Mouse (Mus musculus): Measurements from ENCODE around the gene Gfra4. TPM values are rescaled to one million over a fixed set of nuclear protein-coding genes. Genes with fewer than 3 reads are reported as not detected.

Gfra4 gene
- polyA plus RNA-seq, 1 experiment from 2014 or later: 16.3 TPM

GRCm38 (mm10) chr2:131061607-131062006 is 18.7 kb upstream of the Gfra4 start:
- H3K9ac ChIP-seq (replicated peaks): no peak overlapping the region
- 0 out of 2 replicates have a peak, but pooled peaks cover 4% of the 10 kb centered on the region for H3K9me3 ChIP-seq
- no peak overlapping the region for H3K27ac ChIP-seq
- H3K4me1 ChIP-seq (replicated peaks): peaks cover 39% of the 10 kb centered on the region
- H3K27me3 ChIP-seq: peaks cover 63% of the 10 kb centered on the region
- ATAC-seq (ENCODE audit: insufficient number of reproducible peaks, insufficient read depth, low FRiP score, low TSS enrichment, low read depth): no peak
- H3K4me2 ChIP-seq: no peak overlapping the region
- WGBS: 64% methylated on average over 5 of the region's 5 CpGs
- no peak overlapping the region for H3K4me3 ChIP-seq (replicated peaks)
- H3K36me3 ChIP-seq: no peaks in the 10 kb centered on the region

- no peak; the same call in 1 of the 2 replicates for ATAC-seq (ENCODE audit: insufficient number of reproducible peaks, insufficient read depth, low FRiP score, low TSS enrichment, low read depth)
- Histone ChIP-seq H3K4me3 (replicated peaks) (no peak overlapping the region), H3K9ac (replicated peaks) (no peak overlapping the region), H3K36me3 (no peaks in the 10 kb centered on the region), H3K4me2 (0 out of 2 replicates have a peak overlapping the region, but pooled peaks have one; percentile 15), H3K27me3 (peaks cover 65% of the 10 kb centered on the region), H3K4me1 (replicated peaks) (peaks cover 45% of the 10 kb centered on the region), H3K9me3 (0 out of 2 replicates have a peak, but pooled peaks cover 4% of the 10 kb centered on the region), H3K27ac (peak overlapping the region; percentile 82)
- WGBS: 43% methylated on average over 6 of the region's 6 CpGs
Measured at GRCm38 (mm10) chr2:131060784-131061183, 17.9 kb upstream of the Gfra4 start.

DNA sequence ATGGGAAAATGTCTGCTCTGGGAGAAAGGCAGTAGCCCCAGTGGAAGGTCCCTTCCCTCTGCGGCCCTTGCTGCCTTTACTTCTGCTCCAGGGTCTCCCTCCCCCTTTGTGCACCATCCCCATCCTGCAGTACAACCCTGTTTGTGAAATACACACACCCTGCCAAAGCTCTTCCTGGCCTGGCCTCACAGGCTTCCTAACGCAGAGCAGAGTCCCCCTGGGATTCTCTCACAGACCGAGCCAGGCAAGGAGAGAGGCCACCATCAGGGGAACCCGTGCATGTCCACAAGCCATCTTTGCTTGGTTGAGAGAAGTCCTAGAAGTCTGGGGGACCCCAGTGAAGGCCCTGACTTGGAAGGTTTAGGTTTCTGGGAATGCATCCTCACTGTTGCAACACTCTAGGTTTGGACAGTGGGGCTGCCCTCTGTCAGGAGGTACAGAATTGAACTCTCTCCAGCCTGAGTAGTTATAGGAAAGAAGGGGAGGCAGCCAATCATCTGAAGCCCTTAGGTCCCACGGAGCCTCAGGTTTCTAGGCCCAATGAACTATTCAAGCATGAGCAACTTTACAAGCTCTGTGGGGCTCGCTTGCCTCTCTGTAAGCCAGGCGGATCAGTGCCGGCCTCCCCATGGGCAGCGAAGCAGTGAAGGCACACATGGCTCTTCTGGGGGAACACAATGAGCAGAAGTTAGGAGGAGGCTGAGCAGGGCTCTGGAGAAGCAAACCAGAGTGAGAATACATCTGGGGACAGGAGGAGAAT is 17.1 kb upstream of the Gfra4 start:
- no peak overlapping the region for H3K4me3 ChIP-seq (replicated peaks)

DNA sequence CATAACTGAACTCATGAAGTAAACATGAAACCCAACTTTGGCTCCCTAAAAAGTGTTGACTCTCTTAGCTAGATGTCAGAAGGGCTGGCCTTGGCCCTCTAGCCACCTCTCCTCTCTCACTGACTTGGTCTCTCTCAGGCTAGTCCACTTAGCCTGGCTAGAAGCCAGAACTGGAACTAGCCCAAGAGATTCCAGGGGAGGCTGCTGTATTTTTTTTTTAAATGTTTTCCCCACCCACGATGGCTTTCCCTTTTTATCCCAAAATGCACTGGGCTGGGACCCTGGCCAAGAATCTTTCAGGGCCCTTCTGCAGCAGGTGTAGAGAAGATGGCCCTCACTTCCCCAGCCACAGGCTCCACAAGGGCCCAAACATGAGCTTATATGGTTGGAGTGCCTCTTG is 16.5 kb upstream of the Gfra4 start:
- 60% methylated on average over 1 of the region's 1 CpGs for WGBS
- no peak for ATAC-seq (ENCODE audit: insufficient number of reproducible peaks, insufficient read depth, low FRiP score, low TSS enrichment, low read depth)
- Histone ChIP-seq H3K4me3 (replicated peaks) (no peak overlapping the region), H3K9ac (replicated peaks) (no peak overlapping the region), H3K27me3 (peaks cover 71% of the 10 kb centered on the region), H3K4me2 (peak overlapping the region; percentile 27; the same call in 1 of the 2 replicates), H3K27ac (peak overlapping the region; percentile 82), H3K9me3 (0 out of 2 replicates have a peak, but pooled peaks cover 4% of the 10 kb centered on the region), H3K4me1 (replicated peaks) (peaks cover 58% of the 10 kb centered on the region), H3K36me3 (no peaks in the 10 kb centered on the region)

More for the DNA sequence above, 17.1 kb upstream of the Gfra4 start:
- H3K9ac ChIP-seq (replicated peaks): no peak overlapping the region
- H3K27me3 ChIP-seq: peaks cover 71% of the 10 kb centered on the region
- WGBS: 56% methylated on average over 9 of the region's 9 CpGs
- H3K4me2 ChIP-seq: peak overlapping the region; percentile 27
- ATAC-seq (ENCODE audit: insufficient number of reproducible peaks, insufficient read depth, low FRiP score, low TSS enrichment, low read depth): peak; percentile 27; the same call in 1 of the 2 replicates
- peaks cover 53% of the 10 kb centered on the region for H3K4me1 ChIP-seq (replicated peaks)
- 0 out of 2 replicates have a peak, but pooled peaks cover 4% of the 10 kb centered on the region for H3K9me3 ChIP-seq
- no peaks in the 10 kb centered on the region for H3K36me3 ChIP-seq
- peak overlapping the region; percentile 82 for H3K27ac ChIP-seq

DNA sequence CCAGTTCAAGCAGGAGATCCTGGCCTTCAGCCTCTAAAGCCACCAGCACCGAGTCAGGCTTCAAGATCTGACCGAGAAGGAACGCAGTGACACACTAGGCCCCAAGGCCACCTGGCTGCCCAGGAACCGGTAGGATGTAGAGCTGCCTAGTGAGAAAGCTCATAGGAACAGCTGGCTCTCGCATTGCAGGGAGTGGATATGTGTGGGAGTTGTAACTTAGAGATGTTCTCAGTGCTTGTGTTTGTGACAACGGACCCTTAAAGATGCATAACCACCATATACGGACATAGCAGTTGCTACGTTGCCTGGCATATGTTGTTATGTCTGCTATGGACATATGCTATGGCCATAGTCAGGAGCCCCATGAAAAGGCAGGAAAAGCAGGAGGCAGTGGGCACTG is 15.8 kb upstream of the Gfra4 start:
- Histone ChIP-seq H3K27ac (no peak overlapping the region), H3K27me3 (peaks cover 72% of the 10 kb centered on the region)

GRCm38 (mm10) chr2:131056191-131056590 is 13.3 kb upstream of the Gfra4 start:
- Histone ChIP-seq H3K9ac (replicated peaks) (no peak overlapping the region), H3K4me3 (replicated peaks) (no peak overlapping the region), H3K4me1 (replicated peaks) (peaks cover 56% of the 10 kb centered on the region), H3K27ac (no peak overlapping the region), H3K36me3 (no peaks in the 10 kb centered on the region), H3K9me3 (no peaks in the 10 kb centered on the region), H3K27me3 (peaks cover 72% of the 10 kb centered on the region), H3K4me2 (peak overlapping the region; percentile 59)
- ATAC-seq (ENCODE audit: insufficient number of reproducible peaks, insufficient read depth, low FRiP score, low TSS enrichment, low read depth): no peak
- 3% methylated on average over 10 of the region's 10 CpGs for WGBS

More for the DNA sequence above, 15.8 kb upstream of the Gfra4 start:
- ATAC-seq (ENCODE audit: insufficient number of reproducible peaks, insufficient read depth, low FRiP score, low TSS enrichment, low read depth): no peak
- Histone ChIP-seq H3K4me2 (no peak overlapping the region), H3K4me1 (replicated peaks) (peaks cover 65% of the 10 kb centered on the region), H3K36me3 (no peaks in the 10 kb centered on the region), H3K4me3 (replicated peaks) (no peak overlapping the region), H3K9me3 (0 out of 2 replicates have a peak, but pooled peaks cover 4% of the 10 kb centered on the region), H3K9ac (replicated peaks) (no peak overlapping the region)
- 93% methylated on average over 8 of the region's 8 CpGs for WGBS

- Histone ChIP-seq H3K4me3 (replicated peaks) (0 out of 2 replicates have a peak overlapping the region, but pooled peaks have one; percentile 27), H3K4me1 (replicated peaks) (peaks cover 51% of the 10 kb centered on the region), H3K27me3 (peaks cover 72% of the 10 kb centered on the region), H3K36me3 (no peaks in the 10 kb centered on the region), H3K27ac (no peak overlapping the region), H3K4me2 (peak overlapping the region; percentile 59), H3K9ac (replicated peaks) (no peak overlapping the region), H3K9me3 (no peaks in the 10 kb centered on the region)
- no peak for ATAC-seq (ENCODE audit: insufficient number of reproducible peaks, insufficient read depth, low FRiP score, low TSS enrichment, low read depth)
- WGBS: 4% methylated on average over 10 of the region's 10 CpGs
Measured at GRCm38 (mm10) chr2:131055631-131056030, 12.7 kb upstream of the Gfra4 start.

GRCm38 (mm10) chr2:131054646-131055264 is 11.9 kb upstream of the Gfra4 start:
- Histone ChIP-seq H3K9me3 (no peaks in the 10 kb centered on the region), H3K4me1 (replicated peaks) (peaks cover 42% of the 10 kb centered on the region), H3K4me3 (replicated peaks) (peak overlapping the region; percentile 27), H3K27me3 (peaks cover 78% of the 10 kb centered on the region), H3K9ac (replicated peaks) (peak overlapping the region; percentile 47), H3K27ac (no peak overlapping the region), H3K4me2 (peak overlapping the region; percentile 59), H3K36me3 (no peaks in the 10 kb centered on the region)
- 0 out of 2 replicates have a peak, but pooled peaks have one; percentile 29 for ATAC-seq (ENCODE audit: insufficient number of reproducible peaks, insufficient read depth, low FRiP score, low TSS enrichment, low read depth)
- WGBS: 3% methylated on average over 21 of the region's 21 CpGs

DNA sequence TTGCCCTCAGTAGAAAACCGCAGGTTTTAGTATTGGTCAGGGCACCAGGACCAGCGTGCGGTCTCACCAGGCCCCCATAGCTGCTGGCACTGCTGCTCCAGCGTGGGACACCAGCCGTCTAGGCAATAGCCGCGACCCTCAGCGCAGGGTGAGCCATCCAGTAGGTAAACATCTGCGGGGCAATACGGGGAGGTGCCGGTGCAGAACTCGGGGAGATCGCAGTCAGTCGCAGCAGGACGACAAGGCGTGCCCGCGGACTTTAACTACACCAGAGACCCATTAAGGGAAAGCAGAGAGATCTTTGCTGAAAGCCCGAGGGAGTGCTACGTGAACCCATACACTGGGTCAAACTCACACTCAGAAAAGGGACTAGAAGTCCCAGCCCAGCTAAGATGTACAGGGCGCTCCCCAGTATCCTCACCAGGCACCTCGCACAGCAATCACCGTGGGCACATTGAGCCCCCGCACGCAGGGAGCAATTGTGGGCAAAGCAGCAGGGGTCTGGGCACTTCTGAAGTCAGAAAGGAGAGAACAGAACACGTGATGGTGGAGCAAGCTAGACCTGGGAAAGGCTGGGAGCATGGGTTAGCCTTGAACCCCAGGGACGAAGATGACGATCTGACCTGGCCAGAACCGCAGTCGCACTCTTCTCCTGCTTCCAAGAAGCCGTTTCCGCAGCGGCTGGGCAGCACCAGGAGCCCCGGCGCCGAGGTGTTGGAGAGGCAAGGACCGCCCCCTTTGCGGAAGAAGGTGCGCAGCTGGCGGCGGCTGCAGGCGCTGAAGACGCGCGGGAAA is 11.2 kb upstream of the Gfra4 start:
- no peak overlapping the region for H3K27ac ChIP-seq
- H3K4me3 ChIP-seq (replicated peaks): peak overlapping the region; percentile 27
- peaks cover 35% of the 10 kb centered on the region for H3K4me1 ChIP-seq (replicated peaks)
- under 1% methylated on average over 45 of the region's 45 CpGs for WGBS
- peak overlapping the region; percentile 47 for H3K9ac ChIP-seq (replicated peaks)
- peak overlapping the region; percentile 59 for H3K4me2 ChIP-seq
- H3K27me3 ChIP-seq: peaks cover 78% of the 10 kb centered on the region
- no peak for ATAC-seq (ENCODE audit: insufficient number of reproducible peaks, insufficient read depth, low FRiP score, low TSS enrichment, low read depth)
- no peaks in the 10 kb centered on the region for H3K36me3 ChIP-seq
- H3K9me3 ChIP-seq: no peaks in the 10 kb centered on the region

DNA sequence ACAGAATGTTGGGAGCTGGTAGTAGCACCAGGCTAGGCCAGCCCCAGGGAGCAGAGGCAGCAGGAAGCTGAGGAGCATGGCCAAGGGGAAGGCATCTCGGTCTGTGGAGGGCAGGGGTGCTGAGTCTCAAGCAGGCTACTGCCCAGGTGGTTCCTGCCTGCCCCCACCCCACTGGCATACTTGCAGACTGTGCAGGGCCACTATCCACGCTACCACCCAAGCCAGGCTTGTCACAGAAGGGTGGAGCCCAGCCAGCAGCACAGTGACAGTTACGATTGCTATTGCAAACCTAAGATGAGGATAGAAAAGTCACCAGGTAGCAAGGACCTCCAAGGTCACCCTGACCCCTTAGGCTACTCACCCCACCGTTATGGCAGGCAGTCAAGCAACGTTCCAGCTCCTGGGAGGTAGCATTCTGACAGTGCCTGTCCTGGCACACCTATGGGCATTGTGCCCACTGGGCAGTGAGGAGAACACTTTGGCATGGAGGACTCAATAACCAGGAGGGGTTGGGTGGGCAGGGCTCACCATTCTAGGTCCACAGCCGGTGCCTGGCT is 10.1 kb upstream of the Gfra4 start:
- peaks cover 33% of the 10 kb centered on the region for H3K4me1 ChIP-seq (replicated peaks)
- H3K4me2 ChIP-seq: no peak overlapping the region; the same call in 1 of the 2 replicates
- H3K9ac ChIP-seq (replicated peaks): no peak overlapping the region
- H3K27ac ChIP-seq: no peak overlapping the region
- 66% methylated on average over 6 of the region's 6 CpGs for WGBS
- H3K36me3 ChIP-seq: no peaks in the 10 kb centered on the region
- H3K9me3 ChIP-seq: no peaks in the 10 kb centered on the region
- H3K4me3 ChIP-seq (replicated peaks): no peak overlapping the region
- ATAC-seq (ENCODE audit: insufficient number of reproducible peaks, insufficient read depth, low FRiP score, low TSS enrichment, low read depth): no peak
- H3K27me3 ChIP-seq: peaks cover 70% of the 10 kb centered on the region
